Mouse (Mus musculus): ENCODE results near the gene Ndufs2. TPM values are rescaled to one million over a fixed set of nuclear protein-coding genes. Genes with fewer than 3 reads are reported as not detected.

Ndufs2 gene
- polyA plus RNA-seq, 1 experiment from 2014 or later, result 255 TPM

DNA sequence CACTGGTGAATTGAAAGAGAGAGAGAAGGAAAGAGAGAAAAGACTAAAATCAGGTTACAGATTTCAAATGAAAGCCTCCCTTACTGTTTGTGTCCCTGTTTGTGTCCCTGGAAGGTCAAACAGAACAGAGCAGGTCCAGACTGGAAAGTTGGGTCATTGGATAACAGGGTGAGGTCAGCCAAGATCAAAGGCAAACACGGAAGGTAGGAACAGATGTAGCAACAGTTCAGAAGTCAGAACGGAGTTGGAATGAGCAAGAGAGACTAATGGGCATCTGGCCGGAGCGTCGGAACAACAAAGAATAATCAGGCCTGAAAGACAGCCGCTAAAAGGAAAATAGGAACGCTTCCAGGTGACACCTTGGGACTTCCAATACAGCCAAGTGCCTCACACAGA is 46.9 kb downstream of the Ndufs2 start:
- Histone ChIP-seq H3K4me1 (replicated peaks; ENCODE audit: control insufficient read depth, insufficient read depth, low read length) (0 out of 2 replicates have a peak, but pooled peaks cover 3% of the 10 kb centered on the region), H3K4me3 (ENCODE audit: low read depth, low read length) (no peak overlapping the region), H3K4me2 (replicated peaks; ENCODE audit: low read depth) (peak overlapping the region; percentile 37), H3K9ac (ENCODE audit: low read depth, low read length) (no peak overlapping the region), H3K36me3 (ENCODE audit: control insufficient read depth, insufficient read depth) (no peaks in the 10 kb centered on the region), H3K27ac (ENCODE audit: low read depth, low read length) (no peak overlapping the region), H3K9me3 (ENCODE audit: control insufficient read depth) (no peaks in the 10 kb centered on the region), H3K27me3 (replicated peaks; ENCODE audit: control insufficient read depth, insufficient read depth, low read length) (no peaks in the 10 kb centered on the region)
- no peak for TF ChIP-seq CTCF (IDR thresholded peaks at IDR 0.05; ENCODE audit: low read depth)
- peak; percentile 74 for ATAC-seq
- 42% methylated on average over 7 of the region's 7 CpGs for WGBS

DNA sequence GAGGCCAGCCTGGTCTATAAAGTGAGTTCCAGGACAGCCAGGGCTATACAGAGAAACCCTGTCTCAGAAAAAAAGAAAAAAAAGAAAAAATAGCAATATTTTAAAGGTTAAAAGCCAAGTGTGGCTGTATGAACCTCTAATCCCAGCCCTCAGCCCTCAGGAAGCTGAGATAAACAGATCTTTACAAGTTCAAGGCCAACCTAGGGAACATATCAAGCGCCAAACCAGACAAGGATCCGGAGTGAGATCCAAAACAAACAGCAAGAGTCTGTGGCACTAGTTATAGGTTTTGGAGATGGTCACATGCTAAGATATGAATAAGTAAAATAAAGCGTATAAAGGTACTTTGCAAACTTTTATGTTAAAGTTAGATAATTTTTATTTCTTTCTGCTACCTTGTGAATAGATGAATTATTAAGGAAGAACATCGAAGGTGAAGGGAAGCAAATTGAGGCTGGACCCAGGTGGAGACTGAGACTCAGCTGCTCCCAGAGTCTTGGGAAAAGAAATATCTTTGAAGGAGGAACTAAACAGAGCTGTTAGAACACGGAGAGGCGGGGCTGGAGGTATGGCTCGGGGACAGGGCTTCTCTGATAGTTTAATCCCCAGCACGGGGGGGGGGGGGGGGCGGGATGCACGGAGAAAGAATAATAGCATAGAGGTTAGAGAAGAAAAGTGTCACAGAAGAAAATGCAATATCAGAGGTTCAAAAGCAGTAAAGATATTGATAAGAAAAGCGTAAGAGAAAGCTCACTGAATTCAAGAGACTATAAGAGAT is 47.5 kb downstream of the Ndufs2 start:
- H3K36me3 ChIP-seq (ENCODE audit: control insufficient read depth, insufficient read depth), result no peaks in the 10 kb centered on the region
- ATAC-seq, result peak; percentile 17; the same call in 1 of the 2 replicates
- H3K27me3 ChIP-seq (replicated peaks; ENCODE audit: control insufficient read depth, insufficient read depth, low read length), result no peaks in the 10 kb centered on the region
- no peak overlapping the region for H3K9ac ChIP-seq (ENCODE audit: low read depth, low read length)
- no peak overlapping the region for H3K4me3 ChIP-seq (ENCODE audit: low read depth, low read length)
- peak overlapping the region; percentile 37; the same call in 1 of the 2 replicates for H3K4me2 ChIP-seq (replicated peaks; ENCODE audit: low read depth)
- WGBS, result 45% methylated on average over 9 of the region's 11 CpGs
- H3K9me3 ChIP-seq (ENCODE audit: control insufficient read depth), result no peaks in the 10 kb centered on the region
- H3K4me1 ChIP-seq (replicated peaks; ENCODE audit: control insufficient read depth, insufficient read depth, low read length), result 0 out of 2 replicates have a peak, but pooled peaks cover 3% of the 10 kb centered on the region
- TF ChIP-seq CTCF (IDR thresholded peaks at IDR 0.05; ENCODE audit: low read depth), result no peak
- H3K27ac ChIP-seq (ENCODE audit: low read depth, low read length), result no peak overlapping the region

DNA sequence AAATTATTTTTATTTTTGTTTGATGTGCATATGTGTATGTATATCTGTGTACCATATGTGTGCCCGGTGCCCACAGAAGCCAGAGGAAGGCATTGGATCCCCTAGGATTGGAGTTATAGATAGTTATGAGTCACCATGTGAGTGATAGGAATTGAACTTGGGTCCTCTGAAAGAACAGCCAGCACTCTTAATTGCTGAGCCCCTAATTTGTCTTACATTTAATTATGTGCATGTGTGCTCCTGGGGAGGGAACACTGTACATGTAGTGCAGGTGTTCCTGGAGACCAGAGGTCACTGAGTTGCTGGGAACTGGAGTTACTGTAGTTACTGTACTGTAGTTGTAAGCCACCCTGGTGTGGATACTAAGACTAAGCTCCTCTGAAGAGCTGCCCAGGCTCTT is 50.4 kb downstream of the Ndufs2 start:
- Histone ChIP-seq H3K4me3 (ENCODE audit: low read depth, low read length) (no peak overlapping the region), H3K36me3 (ENCODE audit: control insufficient read depth, insufficient read depth) (no peaks in the 10 kb centered on the region), H3K27ac (ENCODE audit: low read depth, low read length) (no peak overlapping the region), H3K9me3 (ENCODE audit: control insufficient read depth) (no peaks in the 10 kb centered on the region), H3K4me1 (replicated peaks; ENCODE audit: control insufficient read depth, insufficient read depth, low read length) (peaks cover 3% of the 10 kb centered on the region; the same call in 1 of the 2 replicates), H3K9ac (ENCODE audit: low read depth, low read length) (no peak overlapping the region), H3K27me3 (replicated peaks; ENCODE audit: control insufficient read depth, insufficient read depth, low read length) (peaks cover 10% of the 10 kb centered on the region; the same call in 1 of the 2 replicates), H3K4me2 (replicated peaks; ENCODE audit: low read depth) (no peak overlapping the region)
- no peak for ATAC-seq
- no peak for TF ChIP-seq CTCF (IDR thresholded peaks at IDR 0.05; ENCODE audit: low read depth)
- WGBS, result 80% methylated on average over 1 of the region's 1 CpGs

DNA sequence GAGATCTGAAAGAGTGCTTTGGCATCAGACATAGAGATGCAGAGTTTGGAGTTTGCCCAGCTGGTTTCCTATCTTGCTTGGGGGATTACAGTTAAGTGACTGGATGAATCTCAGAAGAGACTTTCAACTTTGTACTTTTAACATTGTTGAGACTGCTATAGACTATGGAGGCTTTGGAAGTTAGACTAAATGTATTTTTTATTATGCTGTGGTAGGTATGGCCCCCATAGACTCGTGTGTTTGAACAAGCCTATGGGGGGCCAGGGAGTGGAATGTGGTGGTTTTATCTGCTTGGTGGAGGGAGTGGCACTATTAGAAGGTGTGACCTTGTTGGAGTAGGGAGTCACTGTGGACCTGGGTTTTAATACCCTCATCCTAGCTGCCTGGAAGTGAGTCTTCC is 51.7 kb downstream of the Ndufs2 start:
- WGBS, result 38% methylated on average over 1 of the region's 1 CpGs
- Histone ChIP-seq H3K9ac (ENCODE audit: low read depth, low read length) (no peak overlapping the region), H3K4me1 (replicated peaks; ENCODE audit: control insufficient read depth, insufficient read depth, low read length) (peaks cover 3% of the 10 kb centered on the region; the same call in 1 of the 2 replicates), H3K36me3 (ENCODE audit: control insufficient read depth, insufficient read depth) (no peaks in the 10 kb centered on the region), H3K9me3 (ENCODE audit: control insufficient read depth) (no peaks in the 10 kb centered on the region), H3K4me3 (ENCODE audit: low read depth, low read length) (no peak overlapping the region), H3K4me2 (replicated peaks; ENCODE audit: low read depth) (no peak overlapping the region), H3K27ac (ENCODE audit: low read depth, low read length) (no peak overlapping the region; the same call in 1 of the 2 replicates), H3K27me3 (replicated peaks; ENCODE audit: control insufficient read depth, insufficient read depth, low read length) (peaks cover 22% of the 10 kb centered on the region)
- TF ChIP-seq CTCF (IDR thresholded peaks at IDR 0.05; ENCODE audit: low read depth), result no peak
- peak; percentile 58; the same call in 1 of the 2 replicates for ATAC-seq

DNA sequence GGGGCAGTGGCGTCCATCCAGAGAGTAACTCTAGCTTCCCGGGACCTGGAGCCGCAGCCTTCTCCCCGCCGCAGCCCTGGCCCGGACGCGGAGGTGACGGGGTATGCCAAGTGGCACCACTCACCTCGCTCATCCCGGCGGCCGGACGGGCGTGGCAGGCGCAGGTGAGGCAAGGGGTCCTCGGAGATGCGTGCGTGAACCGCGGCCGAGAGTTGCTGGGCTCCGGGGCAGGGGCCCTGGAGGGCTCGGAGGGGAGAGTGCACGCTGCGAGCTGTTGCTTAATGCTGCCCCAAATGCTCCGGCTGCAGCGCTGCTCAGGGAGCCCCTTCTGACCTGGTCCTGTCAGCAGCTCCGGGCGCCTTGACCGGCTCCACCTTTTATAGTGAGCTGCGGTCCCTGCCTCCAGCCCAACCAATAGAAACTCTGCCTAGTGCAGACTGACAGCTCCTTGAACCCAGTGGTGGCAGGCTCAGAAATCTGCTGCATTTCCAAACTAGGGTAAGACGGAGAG is 55.2 kb downstream of the Ndufs2 start, which contains the start of gene Pcp4l1:
Gene Pcp4l1 (minus strand): TSS at position 382 of the 511 bp plus-strand sequence.
- H3K4me2 ChIP-seq (replicated peaks; ENCODE audit: low read depth), result peak within 1 kb of the TSS; percentile 77
- no peak within 1 kb of the TSS for H3K27ac ChIP-seq (ENCODE audit: low read depth, low read length)
- no peak for TF ChIP-seq CTCF (IDR thresholded peaks at IDR 0.05; ENCODE audit: low read depth)
- no peaks in the 10 kb centered on the region; the same call in 1 of the 2 replicates for H3K4me1 ChIP-seq (replicated peaks; ENCODE audit: control insufficient read depth, insufficient read depth, low read length)
- H3K4me3 ChIP-seq (ENCODE audit: low read depth, low read length), result peak within 1 kb of the TSS; percentile 53
- WGBS, result 1% methylated on average over 31 of the region's 33 CpGs
- ATAC-seq, result peak; percentile 14; the same call in 1 of the 2 replicates
- H3K27me3 ChIP-seq (replicated peaks; ENCODE audit: control insufficient read depth, insufficient read depth, low read length), result peaks cover 27% of the 10 kb centered on the region
- H3K9me3 ChIP-seq (ENCODE audit: control insufficient read depth), result no peaks in the 10 kb centered on the region
- no peaks in the 10 kb centered on the region for H3K36me3 ChIP-seq (ENCODE audit: control insufficient read depth, insufficient read depth)
- H3K9ac ChIP-seq (ENCODE audit: low read depth, low read length), result peak within 1 kb of the TSS; percentile 50; the same call in 1 of the 2 replicates

DNA sequence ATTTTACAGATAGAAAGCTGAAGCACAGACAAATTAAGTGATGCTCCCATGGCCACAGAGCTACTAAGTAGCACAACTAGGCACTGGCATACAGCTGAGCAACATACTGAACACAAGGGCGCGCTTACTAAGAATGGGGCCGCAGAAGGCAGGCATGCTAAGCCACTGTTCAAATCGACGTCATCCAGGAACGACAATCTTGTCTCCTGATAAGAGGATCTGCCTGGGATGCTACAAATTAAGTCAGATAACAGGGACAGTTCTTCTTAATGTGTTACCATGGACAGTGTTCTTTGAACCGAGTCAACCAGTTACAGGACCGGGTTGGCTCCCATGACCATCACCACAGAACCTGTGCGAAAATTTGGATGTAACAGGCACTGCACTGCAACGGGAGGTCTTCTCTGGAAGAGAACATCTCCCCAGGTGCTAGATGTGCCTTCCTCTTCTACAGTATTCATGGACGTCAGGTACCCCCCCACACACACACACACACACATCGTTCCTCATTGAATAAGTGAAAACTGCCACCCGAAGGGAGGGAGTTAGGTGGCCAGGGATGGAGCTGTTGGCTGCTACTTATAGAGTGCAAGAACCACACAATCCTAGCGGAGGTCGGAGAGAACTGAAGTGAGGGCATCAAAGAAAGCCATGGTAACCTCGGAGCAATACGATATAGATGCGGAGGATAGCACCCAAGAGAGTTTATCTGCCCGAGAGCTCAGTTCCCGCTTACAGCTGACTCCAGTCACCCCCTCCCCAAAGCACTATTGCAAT is 56.0 kb downstream of the Ndufs2 start:
- no peaks in the 10 kb centered on the region for H3K9me3 ChIP-seq (ENCODE audit: control insufficient read depth)
- no peak overlapping the region for H3K27ac ChIP-seq (ENCODE audit: low read depth, low read length)
- peak overlapping the region; percentile 77 for H3K4me2 ChIP-seq (replicated peaks; ENCODE audit: low read depth)
- H3K4me3 ChIP-seq (ENCODE audit: low read depth, low read length), result peak overlapping the region; percentile 53
- 0 out of 2 replicates have a peak, but pooled peaks have one; percentile 16 for TF ChIP-seq CTCF (IDR thresholded peaks at IDR 0.05; ENCODE audit: low read depth)
- H3K36me3 ChIP-seq (ENCODE audit: control insufficient read depth, insufficient read depth), result no peaks in the 10 kb centered on the region
- ATAC-seq, result no peak
- no peaks in the 10 kb centered on the region; the same call in 1 of the 2 replicates for H3K4me1 ChIP-seq (replicated peaks; ENCODE audit: control insufficient read depth, insufficient read depth, low read length)
- H3K9ac ChIP-seq (ENCODE audit: low read depth, low read length), result peak overlapping the region; percentile 50; the same call in 1 of the 2 replicates
- H3K27me3 ChIP-seq (replicated peaks; ENCODE audit: control insufficient read depth, insufficient read depth, low read length), result peaks cover 27% of the 10 kb centered on the region
- 17% methylated on average over 20 of the region's 20 CpGs for WGBS
